Mouse (Mus musculus) intestine, embryonic 16.5 days (tissue): ENCODE measurements around the gene Cct5. TPM values are rescaled to one million over a fixed set of nuclear protein-coding genes. Genes with fewer than 3 reads are reported as not detected.

Experiments used
- ATAC-seq: fragments of 200-750 bp; cut with Nextera tagmentation; 2 replicates; pipeline ENCODE4 v1.8.0; 2017; ENCODE audit warnings: moderate TSS enrichment, moderate library complexity
- H3K27ac ChIP-seq: fragments of 300-500 bp; sonication (generic); 2 replicates; pipeline ENCODE4 v1.5.1; 2014; ENCODE audit warnings: mild to moderate bottlenecking, low read length
- H3K27me3 ChIP-seq: fragments of 300-500 bp; sonication (generic); replicated peaks from 2 replicates; pipeline ENCODE4 v1.6.1; 2014; ENCODE audit warnings: low read length, control low read depth, mixed read lengths; ENCODE audit not compliant: control insufficient read depth, insufficient read depth
- H3K36me3 ChIP-seq: fragments of 300-500 bp; sonication (generic); 2 replicates; pipeline ENCODE4 v1.6.1; 2014; ENCODE audit warnings: low read length, control low read depth; ENCODE audit not compliant: control insufficient read depth, insufficient read depth
- H3K4me1 ChIP-seq: fragments of 300-500 bp; sonication (generic); 2 replicates; pipeline ENCODE4 v1.6.1; 2014; ENCODE audit warnings: low read length, control low read depth, mixed read lengths; ENCODE audit not compliant: control insufficient read depth, insufficient read depth
- H3K4me2 ChIP-seq: fragments of 300-500 bp; sonication (generic); 2 replicates; pipeline ENCODE4 v1.6.1; 2014; ENCODE audit warnings: low read depth, low read length, control low read depth
- H3K4me3 ChIP-seq: fragments of 300-500 bp; sonication (generic); 2 replicates; pipeline ENCODE4 v1.5.1; 2014; ENCODE audit warnings: mild to moderate bottlenecking, low read length
- H3K9ac ChIP-seq: fragments of 300-500 bp; sonication (generic); 2 replicates; pipeline ENCODE4 v1.6.1; 2014; ENCODE audit warnings: low read depth, low read length
- H3K9me3 ChIP-seq: fragments of 300-500 bp; sonication (generic); 2 replicates; pipeline ENCODE4 v1.6.1; 2016; ENCODE audit warnings: low read length, control low read depth; ENCODE audit not compliant: control insufficient read depth
- WGBS: fragments of 180-500 bp; shearing (Covaris S2); extraction: QIAGEN DNeasy Blood & Tissue Kit; methylation state at CpG from one replicate; pipeline ENCODE4 v1.1.7; 2014; 5-methylcytosine and 5-hydroxymethylcytosine counted together
- polyA plus RNA-seq: library from polyadenylated mRNA; unstranded; fragments of >200 nt; fragmentation: Nextera tagmentation; extraction: Ambion mirVana; gene quantifications from 2 replicates; pipeline ENCODE4 v1.2.1, GENCODE M21; 2015

Gene Cct5
- polyA plus RNA-seq, result 415 and 467 TPM in 2 replicates

DNA sequence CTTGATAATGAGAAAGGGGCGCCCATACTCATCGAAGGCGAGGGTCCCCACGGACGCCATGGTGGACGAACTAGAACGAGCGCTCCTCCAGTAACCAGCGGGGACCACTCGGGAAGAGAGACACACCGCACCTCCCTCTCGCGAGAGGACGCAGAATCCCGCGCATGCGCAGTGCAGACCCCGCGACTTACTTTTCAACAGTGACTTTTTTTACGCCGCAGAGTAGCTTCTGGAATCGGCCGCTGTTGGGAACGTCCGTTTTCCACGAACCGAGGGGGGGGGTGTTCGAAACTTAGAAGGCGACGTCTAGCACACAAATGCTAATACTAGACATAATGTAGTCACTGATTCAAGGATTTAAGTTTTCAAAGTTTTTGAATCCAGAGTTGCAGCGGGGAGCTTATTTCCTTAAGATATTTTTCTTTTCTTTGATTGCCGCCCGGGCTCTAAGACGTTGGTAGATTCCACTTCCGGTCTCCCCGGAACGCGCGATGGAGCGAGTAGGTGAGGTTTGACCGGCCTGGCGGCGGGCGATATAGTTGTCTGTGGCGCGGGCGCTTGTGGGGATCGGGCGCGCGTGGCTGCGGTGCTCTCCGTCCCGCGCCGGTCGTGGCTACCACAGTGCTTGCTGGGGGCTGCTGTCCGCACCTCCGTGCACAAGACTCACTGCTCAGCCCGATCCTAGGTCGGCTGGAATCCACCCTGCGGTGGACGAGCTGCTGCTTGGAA is at the start of gene Cct5, which contains the start of gene Fam173b:
TSS of gene Cct5 (minus strand) at position 159 of the 729 bp plus-strand sequence.
TSS of gene Fam173b (plus strand) at position 207 of the 729 bp plus-strand sequence.
- H3K4me3 ChIP-seq, result peak within 1 kb of the TSS; percentile 85
- under 1% methylated on average over 63 of the region's 63 CpGs for WGBS
- peaks cover 16% of the 10 kb centered on the region for H3K4me1 ChIP-seq
- peak within 1 kb of the TSS; percentile 94 for H3K9ac ChIP-seq
- H3K27me3 ChIP-seq, result no peaks in the 10 kb centered on the region
- peak within 1 kb of the TSS; percentile 88 for H3K4me2 ChIP-seq
- H3K27ac ChIP-seq, result peak within 1 kb of the TSS; percentile 95
- no peaks in the 10 kb centered on the region for H3K9me3 ChIP-seq
- H3K36me3 ChIP-seq, result peaks cover 4% of the 10 kb centered on the region; the same call in 1 of the 2 replicates
- ATAC-seq, result peak; percentile 89

DNA sequence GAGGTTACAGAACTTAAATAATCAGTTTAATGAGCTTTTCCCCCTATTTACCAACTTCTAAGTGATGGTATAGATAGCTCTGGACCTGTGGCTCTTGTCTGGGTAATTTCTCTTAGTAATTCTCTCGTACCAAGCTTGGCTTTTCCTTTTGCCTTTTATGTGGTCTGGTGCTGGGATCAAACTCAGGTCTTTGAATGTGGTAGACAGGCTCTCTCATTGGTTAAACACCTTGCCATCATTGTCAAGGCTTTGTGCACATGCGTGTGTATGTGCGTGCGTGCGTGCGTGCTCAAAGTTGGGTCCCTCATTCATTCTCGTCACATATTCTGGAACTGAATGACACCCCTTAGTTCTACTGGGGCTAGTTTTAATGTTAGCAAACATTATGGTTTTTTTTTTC is 49.2 kb upstream of the Cct5 start:
- Histone ChIP-seq H3K4me2 (no peak overlapping the region), H3K36me3 (no peaks in the 10 kb centered on the region), H3K9ac (no peak overlapping the region), H3K27me3 (no peaks in the 10 kb centered on the region), H3K4me1 (no peaks in the 10 kb centered on the region), H3K27ac (no peak overlapping the region), H3K9me3 (no peaks in the 10 kb centered on the region), H3K4me3 (no peak overlapping the region)
- WGBS, result 92% methylated on average over 7 of the region's 7 CpGs
- no peak for ATAC-seq

DNA sequence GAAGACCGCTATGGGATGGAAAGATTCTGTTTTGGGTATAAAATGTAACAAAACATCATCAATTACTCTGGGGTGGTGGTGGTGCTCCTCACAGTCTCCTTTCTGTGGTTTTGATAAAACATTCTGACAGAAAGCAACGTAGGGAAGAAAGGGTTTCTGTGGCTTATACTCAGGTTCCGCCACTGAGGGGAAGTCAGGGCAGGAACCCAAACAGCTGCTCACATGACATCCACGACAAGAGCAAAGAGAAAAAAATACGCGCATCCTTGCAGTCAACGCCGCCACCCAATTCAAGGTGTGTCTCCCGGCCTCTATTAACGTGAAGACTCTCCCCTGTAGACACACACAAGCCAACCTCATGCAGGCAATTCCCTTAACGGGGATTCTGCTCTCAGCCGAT is 48.1 kb upstream of the Cct5 start:
- no peak for ATAC-seq
- Histone ChIP-seq H3K4me2 (no peak overlapping the region), H3K27me3 (no peaks in the 10 kb centered on the region), H3K9me3 (no peaks in the 10 kb centered on the region), H3K4me1 (no peaks in the 10 kb centered on the region), H3K4me3 (no peak overlapping the region), H3K27ac (no peak overlapping the region), H3K36me3 (no peaks in the 10 kb centered on the region), H3K9ac (no peak overlapping the region)
- 90% methylated on average over 12 of the region's 12 CpGs for WGBS

DNA sequence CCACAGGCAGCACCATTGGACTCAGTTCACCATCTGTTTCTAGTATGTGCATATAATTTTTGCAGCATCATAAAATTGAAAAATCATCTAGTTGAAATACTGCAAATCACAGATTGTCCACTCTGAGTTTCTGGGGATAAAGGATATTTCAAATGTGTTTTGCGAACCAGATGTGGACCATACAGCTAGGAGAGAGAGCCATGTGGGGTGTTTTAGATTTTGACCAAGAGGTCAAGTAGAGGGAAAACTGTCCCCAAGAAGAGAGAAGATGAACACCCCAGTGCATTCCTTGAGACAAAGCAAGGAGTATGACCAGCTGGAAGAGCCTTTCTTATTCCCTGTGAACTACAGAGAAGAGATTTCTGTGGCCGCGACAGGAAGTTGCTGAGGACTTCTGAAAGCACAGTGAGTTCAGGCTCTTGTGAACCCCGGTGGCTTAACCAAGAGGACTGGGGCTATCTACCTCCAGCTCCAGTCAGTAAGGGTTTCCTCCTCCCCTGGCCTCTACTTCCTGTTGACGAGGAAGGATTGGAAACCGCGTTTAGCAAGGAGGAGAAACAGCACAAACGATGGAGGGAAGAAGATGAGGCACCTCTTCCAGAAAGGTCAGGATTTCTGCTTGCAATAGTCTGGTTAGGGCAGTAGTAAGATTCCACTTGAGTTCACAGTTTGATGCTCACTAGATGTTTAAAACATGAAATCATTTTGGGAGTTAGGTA is 46.4 kb upstream of the Cct5 start:
- Histone ChIP-seq H3K4me3 (no peak overlapping the region), H3K9ac (no peak overlapping the region), H3K4me1 (no peaks in the 10 kb centered on the region), H3K36me3 (no peaks in the 10 kb centered on the region), H3K27me3 (no peaks in the 10 kb centered on the region), H3K9me3 (no peaks in the 10 kb centered on the region), H3K27ac (no peak overlapping the region), H3K4me2 (no peak overlapping the region)
- no peak for ATAC-seq
- 56% methylated on average over 8 of the region's 8 CpGs for WGBS

DNA sequence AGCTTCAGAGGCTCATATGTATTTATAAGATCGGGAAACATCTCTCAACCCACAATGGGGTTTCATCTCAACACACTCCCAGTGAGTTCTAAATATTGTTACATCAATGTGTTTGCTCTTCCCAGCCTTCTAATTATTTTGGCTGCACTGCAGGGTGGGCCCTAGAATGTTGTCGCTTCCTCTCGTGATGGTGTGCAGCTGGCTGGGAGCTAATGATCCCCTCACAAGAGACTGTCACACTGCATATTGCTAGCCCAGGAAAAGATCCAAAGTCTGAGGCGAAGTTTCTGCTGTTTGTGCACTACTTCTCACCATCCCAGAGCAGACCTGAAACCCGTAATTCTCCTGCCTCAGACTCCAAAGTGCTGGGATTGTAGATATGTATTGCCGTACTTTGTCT is 45.6 kb upstream of the Cct5 start:
- Histone ChIP-seq H3K4me2 (no peak overlapping the region), H3K27me3 (no peaks in the 10 kb centered on the region), H3K9me3 (no peaks in the 10 kb centered on the region), H3K9ac (no peak overlapping the region), H3K36me3 (no peaks in the 10 kb centered on the region), H3K4me1 (no peaks in the 10 kb centered on the region), H3K4me3 (no peak overlapping the region), H3K27ac (no peak overlapping the region)
- no peak for ATAC-seq
- 72% methylated on average over 6 of the region's 6 CpGs for WGBS

DNA sequence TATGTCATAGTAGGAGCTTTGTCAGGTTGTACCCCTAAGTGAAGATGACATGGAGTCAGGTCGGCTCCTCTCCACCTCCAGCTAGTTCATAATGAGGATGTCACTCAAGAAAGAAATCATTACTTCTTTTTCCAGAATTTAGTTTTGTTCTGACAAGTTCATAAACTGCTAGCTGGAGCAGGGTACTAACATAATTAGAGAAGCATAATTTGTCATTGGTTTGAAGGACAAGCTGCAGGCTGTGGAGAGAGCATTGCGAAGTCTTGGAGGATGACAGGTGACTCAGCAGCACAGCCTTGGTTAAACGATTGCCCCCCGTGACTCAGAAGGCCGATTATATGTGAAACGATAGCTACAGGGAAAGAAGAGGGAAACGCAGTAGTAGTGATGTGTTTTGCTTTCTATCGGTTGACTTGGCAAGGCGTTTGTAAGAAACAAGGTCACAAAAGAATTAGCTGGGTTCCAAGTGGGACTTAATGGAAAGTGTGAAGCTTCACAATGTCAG is 34.5 kb upstream of the Cct5 start:
- 0 out of 2 replicates have a peak, but pooled peaks cover 3% of the 10 kb centered on the region for H3K4me1 ChIP-seq
- H3K27ac ChIP-seq, result no peak overlapping the region
- ATAC-seq, result no peak
- H3K4me3 ChIP-seq, result no peak overlapping the region
- no peak overlapping the region for H3K4me2 ChIP-seq
- H3K9me3 ChIP-seq, result no peaks in the 10 kb centered on the region
- H3K36me3 ChIP-seq, result no peaks in the 10 kb centered on the region
- no peaks in the 10 kb centered on the region for H3K27me3 ChIP-seq
- WGBS, result 84% methylated on average over 9 of the region's 9 CpGs
- no peak overlapping the region for H3K9ac ChIP-seq

DNA sequence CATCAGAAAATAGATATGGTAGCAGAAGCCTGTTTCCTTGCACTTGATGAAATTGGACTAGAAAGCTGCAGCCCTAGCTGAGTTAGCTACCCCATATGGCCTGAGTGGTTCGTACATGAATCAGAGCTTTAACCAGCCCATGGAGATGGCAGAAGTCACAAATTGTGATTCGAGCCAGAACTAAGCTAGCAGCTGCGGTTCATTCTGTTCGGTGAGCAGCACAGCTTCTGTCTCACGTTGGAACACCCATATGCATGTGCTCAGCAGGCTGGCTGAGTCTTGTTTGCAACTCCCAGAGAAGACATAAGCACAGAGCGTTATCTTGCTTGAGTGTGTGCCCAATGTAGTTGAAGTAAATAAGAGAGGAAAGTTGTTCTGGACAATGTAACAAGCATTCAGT is 33.0 kb upstream of the Cct5 start:
- no peak overlapping the region for H3K9ac ChIP-seq
- H3K4me3 ChIP-seq, result no peak overlapping the region
- 0 out of 2 replicates have a peak, but pooled peaks cover 3% of the 10 kb centered on the region for H3K4me1 ChIP-seq
- no peaks in the 10 kb centered on the region for H3K9me3 ChIP-seq
- H3K27ac ChIP-seq, result no peak overlapping the region
- 72% methylated on average over 6 of the region's 6 CpGs for WGBS
- no peak for ATAC-seq
- H3K36me3 ChIP-seq, result no peaks in the 10 kb centered on the region
- H3K4me2 ChIP-seq, result no peak overlapping the region
- H3K27me3 ChIP-seq, result no peaks in the 10 kb centered on the region

DNA sequence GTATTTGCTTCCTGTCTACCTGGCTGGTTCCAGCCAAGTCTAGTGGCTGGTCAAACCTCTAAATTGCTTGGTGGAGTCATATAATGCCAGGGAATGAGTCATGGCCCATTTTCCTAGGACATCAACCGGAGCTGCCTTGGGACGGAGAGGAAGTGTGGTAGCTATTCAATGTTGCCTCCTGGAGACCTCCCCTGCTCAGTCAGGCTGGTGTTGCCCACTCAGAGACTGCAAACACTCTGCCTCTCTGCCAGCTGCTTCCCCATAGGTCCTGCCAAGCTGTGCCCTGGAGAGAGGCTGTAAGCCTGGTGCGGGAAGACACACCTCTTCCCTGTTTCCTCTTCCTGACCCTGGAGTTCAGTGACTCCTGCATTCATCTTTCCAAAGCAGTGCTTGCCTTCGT is 30.9 kb upstream of the Cct5 start:
- no peaks in the 10 kb centered on the region for H3K27me3 ChIP-seq
- no peak overlapping the region for H3K4me2 ChIP-seq
- H3K9ac ChIP-seq, result no peak overlapping the region
- no peak for ATAC-seq
- H3K4me1 ChIP-seq, result peaks cover 7% of the 10 kb centered on the region; the same call in 1 of the 2 replicates
- no peaks in the 10 kb centered on the region for H3K9me3 ChIP-seq
- no peaks in the 10 kb centered on the region for H3K36me3 ChIP-seq
- H3K27ac ChIP-seq, result no peak overlapping the region
- H3K4me3 ChIP-seq, result no peak overlapping the region
- 71% methylated on average over 4 of the region's 4 CpGs for WGBS

DNA sequence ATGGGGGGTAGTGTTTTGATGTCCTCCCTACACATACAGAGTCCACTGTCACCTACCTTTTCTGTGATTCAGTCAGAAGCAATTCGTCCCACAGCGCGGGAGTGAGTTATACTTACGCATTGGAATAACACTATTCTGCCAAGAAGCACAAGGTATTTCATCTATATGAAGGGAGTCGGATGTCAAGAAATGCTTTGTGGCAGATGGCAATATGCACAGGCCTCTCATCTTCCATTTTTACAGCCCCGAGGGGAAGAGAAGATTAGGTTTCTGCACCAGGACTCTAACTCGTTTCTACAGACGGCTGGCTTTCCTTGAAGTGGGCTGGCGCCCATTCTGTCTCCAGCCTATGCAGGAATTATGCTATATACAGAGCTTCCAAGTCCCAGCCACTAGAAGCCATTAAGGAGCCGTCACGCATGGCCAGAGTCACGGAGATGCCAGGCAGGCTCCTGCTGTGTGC is 29.8 kb upstream of the Cct5 start:
- no peak overlapping the region for H3K27ac ChIP-seq

More for the DNA sequence above, 29.8 kb upstream of the Cct5 start:
- Histone ChIP-seq H3K27me3 (no peaks in the 10 kb centered on the region), H3K9ac (no peak overlapping the region), H3K4me2 (no peak overlapping the region), H3K9me3 (no peaks in the 10 kb centered on the region), H3K4me1 (peaks cover 7% of the 10 kb centered on the region; the same call in 1 of the 2 replicates), H3K36me3 (no peaks in the 10 kb centered on the region), H3K4me3 (no peak overlapping the region)
- ATAC-seq, result no peak
- WGBS, result 80% methylated on average over 12 of the region's 12 CpGs
